Mouse (Mus musculus) left cerebral cortex, postnatal 14 days (tissue): ENCODE data around the gene Prss44. TPM values are rescaled to one million over a fixed set of nuclear protein-coding genes. Genes with fewer than 3 reads are reported as not detected.
"Not testable (repeated sequence)": the region's sequence is repeated elsewhere in the genome, so short reads cannot be mapped to it uniquely, and the experiment has no call there.

Experiments
- DNase-seq, 2 experiments: peaks; one replicate each; pipeline ENCODE4 v3.0.0; 2021 to 2022; ENCODE audit warnings: low spot score in 2 of 2, mixed read lengths in 1 of 2
- intact Hi-C: fragments of 180-260 bp; cut with DNase I; formaldehyde crosslinking; loops from one replicate; pipeline ENCODE4 v1.15.1; 2025
- long read RNA-seq, 2 experiments: library from polyadenylated mRNA; stranded (forward); transcript quantifications; one replicate each; pipeline ENCODE4 v2.0.0; 2021
- total RNA-seq, 2 experiments: library from RNA; stranded (reverse); gene quantifications; 2 replicates each; pipeline ENCODE4 v1.2.3; 2021

Prss44 gene
- not detected for total RNA-seq
- long read RNA-seq, experiment 1, result 0 reads
- long read RNA-seq, experiment 2, result 0 reads

- intact Hi-C loops, result no loop called here
- no peak for DNase-seq
These were observed at the start of gene Prss44 for GRCm38 (mm10) chr9:110813789-110814188. Prss44 (plus strand) TSS chr9:110813994.

- DNase-seq, result no peak
- intact Hi-C loops, result no loop called here
These were observed 41.5 kb upstream of the Prss44 start for GRCm38 (mm10) chr9:110772336-110772735.

DNA sequence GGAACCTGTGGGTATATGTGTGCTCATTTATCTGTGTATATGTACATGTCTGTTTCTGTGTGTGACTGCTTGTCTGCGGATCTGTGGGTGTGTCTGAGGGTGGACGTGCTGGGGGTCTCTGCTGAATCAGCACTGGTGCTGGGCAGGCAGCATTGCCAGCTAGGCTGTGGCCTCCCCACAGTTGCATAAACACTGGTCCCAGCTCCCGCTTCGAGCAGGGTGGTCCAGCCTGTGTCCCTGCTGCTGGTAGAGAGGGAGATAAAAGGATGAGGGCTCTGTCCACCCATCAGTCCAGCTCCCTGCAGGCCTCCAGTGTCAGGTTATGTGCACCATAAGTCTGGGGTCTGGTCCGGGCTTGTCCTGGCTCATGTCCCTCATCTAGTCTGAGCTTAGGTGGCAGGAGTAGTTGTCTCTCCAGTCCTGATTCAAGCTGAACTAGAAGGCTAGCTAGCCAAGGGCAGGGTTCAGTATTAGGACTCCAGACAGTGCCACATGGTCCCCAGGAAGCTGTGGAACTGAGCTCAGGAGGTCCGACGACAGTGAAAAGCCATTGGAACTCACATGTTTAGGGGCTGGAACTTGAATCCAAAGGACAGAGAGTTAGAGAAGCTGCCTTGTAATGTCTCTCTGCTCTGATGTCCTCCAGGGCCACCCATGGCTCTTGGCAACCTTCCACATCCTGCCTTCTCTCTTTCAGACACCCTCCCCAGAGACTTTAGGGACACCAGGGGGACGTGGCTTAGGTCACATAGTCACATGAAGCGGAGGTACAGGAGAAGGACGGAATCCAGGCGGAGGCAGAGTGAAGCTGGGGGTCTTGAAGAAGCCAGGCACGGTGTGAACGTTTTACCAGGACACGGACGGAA is 39.2 kb upstream of the Prss44 start:
- no peak for DNase-seq
- intact Hi-C loops, result no loop called here

- intact Hi-C loops, result no loop called here
- DNase-seq, result no peak
These were observed 38.3 kb upstream of the Prss44 start for GRCm38 (mm10) chr9:110775269-110776022.

DNA sequence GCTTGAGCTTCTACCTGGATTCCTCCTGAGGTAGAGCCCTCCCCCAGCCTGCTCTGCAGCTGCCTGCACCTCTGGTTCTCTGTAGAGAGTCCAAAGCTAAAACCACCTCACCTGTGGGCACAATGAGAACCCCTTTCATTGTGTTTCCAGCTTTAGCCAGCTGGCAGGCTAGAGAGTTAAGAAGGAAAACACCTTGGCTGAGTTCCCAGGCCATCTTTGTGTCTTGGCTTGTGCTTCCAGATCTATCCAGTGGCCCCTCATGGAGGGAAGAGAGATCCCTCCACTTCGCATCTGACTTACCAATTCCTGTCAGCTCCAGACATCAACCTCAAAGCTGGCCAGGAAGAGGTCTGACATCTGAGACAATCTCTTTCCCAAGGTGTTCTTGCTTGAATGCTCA is 35.7 kb upstream of the Prss44 start:
- no peak for DNase-seq
- intact Hi-C loops, result no loop called here

- intact Hi-C loops, result no loop called here
- DNase-seq, result no peak
These were observed 35.2 kb upstream of the Prss44 start for GRCm38 (mm10) chr9:110778559-110778958.

- intact Hi-C loops, result no loop called here
- no peak for DNase-seq
These were observed 34.4 kb upstream of the Prss44 start for GRCm38 (mm10) chr9:110779242-110779913.

DNA sequence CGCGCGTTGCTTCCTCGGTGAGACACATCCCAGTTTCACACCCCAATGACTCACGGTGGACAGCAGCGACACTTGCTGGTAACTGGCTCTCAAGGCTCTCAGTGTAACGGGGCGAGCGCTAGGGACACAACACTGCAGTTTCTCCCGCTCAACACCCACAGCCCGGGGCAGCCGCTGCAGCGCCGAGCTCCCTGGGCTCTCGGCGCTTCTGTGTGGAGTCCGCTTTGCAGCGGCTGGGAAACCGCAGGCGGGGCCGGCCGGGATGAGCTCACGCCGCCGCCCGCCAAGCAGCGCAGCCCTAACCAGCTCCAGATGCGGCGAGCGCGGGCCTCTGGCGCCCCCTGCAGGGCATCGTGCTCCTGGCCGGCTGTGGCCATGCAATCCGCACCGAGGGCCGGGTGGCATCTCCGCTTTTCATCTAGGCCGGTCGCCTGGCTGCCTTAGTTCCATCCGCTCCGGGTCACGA is 32.5 kb upstream of the Prss44 start:
- intact Hi-C loops, result loop anchor here (2.0 to 5.0 kb wide), 3 partner anchors 64 to 369 kb away; no protein-coding TSS in a partner anchor
- peak; percentile 94 to 95 for DNase-seq

GRCm38 (mm10) chr9:110781731-110782130 is 32.1 kb upstream of the Prss44 start:
- intact Hi-C loops, result loop anchor here (2.0 to 5.0 kb wide), 3 partner anchors 65 to 369 kb away; no protein-coding TSS in a partner anchor
- peak; percentile 68 to 80 for DNase-seq

DNA sequence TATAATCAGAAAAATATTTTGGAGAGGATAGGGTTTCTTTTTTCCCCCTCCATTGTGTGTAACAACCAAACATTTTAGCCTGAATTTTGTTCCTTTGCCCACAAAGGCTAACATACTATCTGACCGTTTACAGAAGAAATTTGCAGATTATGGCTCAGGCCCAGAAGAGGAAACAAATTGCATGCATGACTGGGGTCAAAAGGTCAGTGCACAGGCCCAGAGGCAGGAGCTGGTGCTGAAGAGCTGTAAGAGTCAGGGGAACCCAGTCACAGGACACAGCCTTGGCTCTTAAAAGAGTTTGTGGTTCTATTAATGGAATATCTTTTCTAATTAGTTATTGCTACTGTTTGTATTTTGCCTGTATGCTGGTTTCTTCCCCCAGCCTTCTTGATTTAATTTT is 30.2 kb upstream of the Prss44 start:
- intact Hi-C loops, result loop anchor here (5.0 kb wide), 1 partner anchor 371 kb away; no protein-coding TSS in a partner anchor
- no peak for DNase-seq

- intact Hi-C loops, result no loop called here
These were observed 25.6 kb upstream of the Prss44 start for GRCm38 (mm10) chr9:110788169-110788568.

GRCm38 (mm10) chr9:110790462-110790861 is 23.3 kb upstream of the Prss44 start:
- intact Hi-C loops, result no loop called here
- no peak for DNase-seq

More at GRCm38 (mm10) chr9:110788169-110788568, 25.6 kb upstream of the Prss44 start:
- DNase-seq, result no peak

DNA sequence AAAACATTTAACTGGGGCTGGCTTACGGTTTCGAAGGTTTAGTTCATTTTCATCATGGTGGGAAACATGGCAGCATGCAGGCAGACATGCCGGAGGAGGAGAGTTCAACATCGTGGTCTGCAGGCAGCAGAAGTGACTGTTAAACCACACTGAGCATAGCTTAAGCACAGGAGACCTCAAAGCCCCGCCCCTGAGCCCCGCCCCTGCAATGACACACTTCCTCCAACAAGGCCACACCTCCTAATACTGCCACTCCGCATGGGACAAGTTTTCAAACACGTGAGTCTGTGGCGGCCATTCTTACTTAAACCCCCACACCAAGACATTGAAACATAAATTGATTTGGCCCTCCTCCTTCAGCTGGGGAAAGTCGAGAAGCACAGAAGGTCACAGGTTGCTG is 16.8 kb upstream of the Prss44 start:
- DNase-seq, result no peak
- intact Hi-C loops, result no loop called here

DNA sequence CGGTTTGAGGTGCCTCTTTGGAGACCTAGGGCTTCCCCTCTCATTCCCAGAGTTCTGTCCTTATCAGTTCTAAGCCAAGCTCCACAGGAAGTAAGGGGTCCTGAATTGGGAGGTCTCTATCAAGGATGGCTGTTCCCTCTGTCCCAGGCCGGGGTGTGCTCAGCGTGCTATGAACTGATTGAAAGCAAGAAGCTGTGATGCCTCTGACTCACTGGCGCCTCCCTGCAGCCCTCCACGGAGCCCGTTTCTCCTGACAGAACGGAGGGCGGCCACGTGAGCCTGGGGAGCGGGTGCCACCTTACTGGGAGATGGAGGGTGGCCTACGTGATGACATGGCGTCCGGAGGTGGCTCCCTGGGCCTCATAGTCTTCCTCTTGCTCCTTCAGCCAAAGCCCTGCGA is 15.9 kb upstream of the Prss44 start, which contains the start of gene Prss42:
Prss42 (plus strand) TSS at position 301 of the 400 bp plus-strand sequence.
- intact Hi-C loops, result no loop called here
- DNase-seq, result no peak

DNA sequence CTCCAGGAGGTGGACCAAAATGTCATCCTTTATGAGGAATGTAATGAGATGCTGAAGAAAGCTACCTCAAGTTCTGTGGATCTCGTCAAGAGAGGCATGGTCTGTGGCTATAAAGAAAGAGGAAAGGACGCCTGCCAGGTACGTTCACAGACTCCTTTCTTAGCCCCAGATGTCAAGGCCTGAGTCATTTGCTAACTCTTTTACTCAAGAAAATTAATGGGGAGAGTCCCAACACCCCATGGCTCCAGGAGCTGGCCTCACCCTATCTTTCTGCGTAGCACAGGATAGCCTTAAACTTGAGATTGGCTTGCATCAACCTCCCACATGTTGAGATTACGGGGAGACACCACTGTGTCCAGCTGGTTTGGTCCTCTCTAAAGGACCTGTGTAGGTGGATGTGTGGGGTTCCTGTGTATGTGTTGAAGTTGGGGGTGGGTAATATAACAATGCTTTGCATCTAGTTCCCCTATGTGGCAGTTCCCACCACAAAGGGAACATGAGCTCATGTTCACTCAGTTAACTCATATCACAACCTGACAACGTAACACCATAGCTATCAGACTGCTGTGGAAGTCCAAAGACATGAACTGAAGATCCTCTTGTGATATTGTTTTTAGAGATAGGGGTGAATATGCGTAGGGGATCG is 12.8 kb upstream of the Prss44 start:
- DNase-seq, result no peak
- intact Hi-C loops, result no loop called here

- DNase-seq, result no peak
- intact Hi-C loops, result no loop called here
These were observed 10.5 kb upstream of the Prss44 start for GRCm38 (mm10) chr9:110803294-110803693.

DNA sequence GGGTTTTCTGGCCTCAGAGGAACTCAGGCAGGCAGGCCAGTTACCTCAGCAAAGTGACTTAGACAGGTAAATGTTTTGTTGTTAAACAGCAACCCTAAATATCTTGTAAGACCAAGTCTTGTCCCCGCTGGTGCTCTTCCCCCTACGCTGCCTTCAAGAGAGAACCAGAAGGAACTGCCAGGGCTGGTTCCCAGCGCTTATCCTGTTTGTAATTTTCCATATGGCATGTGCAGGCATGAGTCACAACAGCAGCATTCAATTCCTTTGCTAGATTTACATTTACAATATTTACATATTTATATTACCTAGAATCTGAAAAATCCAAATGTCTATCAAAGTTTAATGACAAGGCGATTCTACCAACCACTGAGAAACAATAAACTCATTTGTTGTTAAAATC is 3.7 kb upstream of the Prss44 start:
- DNase-seq, result no peak

GRCm38 (mm10) chr9:110820546-110820945 is 6.8 kb downstream of the Prss44 start:
- intact Hi-C loops, DNase-seq: not testable (repeated sequence)

More for the DNA sequence above, 3.7 kb upstream of the Prss44 start:
- intact Hi-C loops, result no loop called here

DNA sequence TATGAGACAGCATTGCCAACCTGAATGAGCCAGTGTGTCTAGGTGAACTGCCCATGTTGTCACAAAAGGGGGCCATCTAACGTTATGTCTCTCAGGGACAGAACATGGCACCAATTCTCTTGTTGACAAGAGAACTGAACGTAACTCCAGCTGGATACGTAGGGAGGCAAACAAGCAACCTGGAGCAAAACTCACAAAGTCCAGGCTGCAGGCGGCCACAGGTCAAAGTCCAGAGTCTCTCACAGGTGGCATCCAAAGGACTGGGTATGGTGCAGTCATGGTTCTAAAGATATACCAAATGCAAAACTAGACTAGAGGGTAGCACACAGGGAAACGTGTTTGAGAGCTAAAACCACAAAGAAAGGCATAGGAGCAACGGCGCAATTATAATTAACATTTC is 7.6 kb downstream of the Prss44 start:
- no peak for DNase-seq
- intact Hi-C loops, result no loop called here
